Mouse (Mus musculus): ENCODE results near the gene Ddx3x.

DNA sequence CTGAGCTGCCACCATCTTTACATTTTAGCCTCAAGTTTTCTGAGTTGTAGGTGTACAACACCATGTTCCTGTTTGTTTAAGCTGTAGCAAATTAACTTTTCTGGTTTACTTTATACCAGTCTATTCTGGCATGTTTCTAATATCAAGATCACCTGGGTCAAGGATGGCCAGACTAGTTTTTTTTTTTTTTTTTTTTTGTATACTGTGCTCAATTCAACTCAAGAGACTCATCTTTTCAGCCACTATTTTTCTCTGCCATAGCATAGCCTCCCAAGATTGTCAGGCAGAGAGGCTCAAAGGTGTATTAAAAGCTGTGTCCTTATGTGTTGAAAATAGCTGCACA lies 14.4 kb downstream of the Ddx3x start:
- no peak for TF ChIP-seq POLR2A (IDR thresholded peaks at IDR 0.05; ENCODE audit: extremely low read depth, insufficient read depth, low read length)
- TF ChIP-seq CTCF (IDR thresholded peaks at IDR 0.05; ENCODE audit: extremely low read depth, insufficient read depth, low read length), result no peak
